Mouse (Mus musculus) stomach, embryonic 15.5 days (tissue): ENCODE measurements around the gene Gm20388. TPM values are rescaled to one million over a fixed set of nuclear protein-coding genes. Genes with fewer than 3 reads are reported as not detected.

Source experiments
- ATAC-seq: fragments of 200-750 bp; cut with Nextera tagmentation; 2 replicates; pipeline ENCODE4 v1.8.0; 2017; ENCODE audit warnings: low read depth, moderate number of reproducible peaks, moderate TSS enrichment; ENCODE audit not compliant: insufficient read depth, low FRiP score
- H3K27ac ChIP-seq: fragments of 300-500 bp; sonication (generic); 2 replicates; pipeline ENCODE4 v1.5.1; 2015; ENCODE audit warnings: mild to moderate bottlenecking, inconsistent platforms
- H3K27me3 ChIP-seq: fragments of 300-500 bp; sonication (generic); replicated peaks from 2 replicates; pipeline ENCODE4 v1.6.1; 2015; ENCODE audit warnings: inconsistent platforms
- H3K36me3 ChIP-seq: fragments of 300-500 bp; sonication (generic); 2 replicates; pipeline ENCODE4 v1.6.1; 2015; ENCODE audit warnings: inconsistent platforms
- H3K4me1 ChIP-seq: fragments of 300-500 bp; sonication (generic); 2 replicates; pipeline ENCODE4 v1.6.1; 2015; ENCODE audit warnings: inconsistent platforms
- H3K4me2 ChIP-seq: fragments of 300-500 bp; sonication (generic); 2 replicates; pipeline ENCODE4 v1.6.1; 2015; ENCODE audit warnings: mild to moderate bottlenecking, inconsistent platforms
- H3K4me3 ChIP-seq: fragments of 300-500 bp; sonication (generic); replicated peaks from 2 replicates; pipeline ENCODE4 v1.5.1; 2015; ENCODE audit warnings: inconsistent platforms
- H3K9ac ChIP-seq: fragments of 300-500 bp; sonication (generic); 2 replicates; pipeline ENCODE4 v1.6.1; 2015; ENCODE audit warnings: inconsistent platforms
- H3K9me3 ChIP-seq: fragments of 300-500 bp; sonication (generic); 2 replicates; pipeline ENCODE4 v1.6.1; 2016; ENCODE audit warnings: inconsistent platforms
- WGBS: fragments of 180-500 bp; shearing (Covaris S2); methylation state at CpG from one replicate; pipeline ENCODE4 v1.1.7; 2015; 5-methylcytosine and 5-hydroxymethylcytosine counted together
- polyA plus RNA-seq: library from polyadenylated mRNA; unstranded; fragments of >200 nt; fragmentation: Nextera tagmentation; extraction: Ambion mirVana; gene quantifications from 2 replicates; pipeline ENCODE4 v1.2.1, GENCODE M21; 2015

Gm20388 gene
- polyA plus RNA-seq, 1 experiment from 2014 or later = not detected

DNA sequence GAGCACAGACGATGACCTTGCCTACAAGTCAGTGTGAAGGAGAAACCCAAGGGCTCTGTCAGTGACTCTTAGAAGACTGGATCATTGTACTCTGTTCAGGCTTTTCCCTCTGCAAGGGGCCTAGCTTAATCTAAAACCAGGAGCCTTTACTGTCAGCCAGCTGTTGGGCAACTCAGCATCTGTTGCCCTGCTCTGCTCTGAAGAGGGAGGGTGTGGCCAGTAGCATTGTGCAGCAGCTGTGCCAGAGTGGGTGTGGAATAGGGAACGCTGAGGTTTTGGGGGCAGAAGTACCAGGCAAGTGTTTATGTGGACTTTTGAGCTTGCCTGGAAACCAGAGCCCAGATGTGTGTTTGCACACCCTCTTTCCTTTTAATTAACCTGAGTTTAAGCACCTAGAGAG, 2111.1 kb downstream of the Gm20388 start:
- ATAC-seq = no peak
- H3K4me2 ChIP-seq = no peak overlapping the region
- no peak overlapping the region for H3K27ac ChIP-seq

GRCm38 (mm10) chr8:122022274-122022673, 2111.6 kb downstream of the Gm20388 start:
- no peak overlapping the region for H3K4me2 ChIP-seq
- no peak for ATAC-seq
- peaks cover 17% of the 10 kb centered on the region for H3K36me3 ChIP-seq
- H3K9ac ChIP-seq = no peak overlapping the region
- no peak overlapping the region for H3K4me3 ChIP-seq
- 80% methylated on average over 6 of the region's 6 CpGs for WGBS
- no peaks in the 10 kb centered on the region for H3K27me3 ChIP-seq
- H3K4me1 ChIP-seq = no peaks in the 10 kb centered on the region; the same call in 1 of the 2 replicates
- no peaks in the 10 kb centered on the region for H3K9me3 ChIP-seq
- H3K27ac ChIP-seq = no peak overlapping the region

More for the DNA sequence above, 2111.1 kb downstream of the Gm20388 start:
- no peak overlapping the region for H3K4me3 ChIP-seq
- no peak overlapping the region for H3K9ac ChIP-seq
- no peaks in the 10 kb centered on the region for H3K9me3 ChIP-seq
- H3K27me3 ChIP-seq = no peaks in the 10 kb centered on the region
- H3K36me3 ChIP-seq = peaks cover 17% of the 10 kb centered on the region
- no peaks in the 10 kb centered on the region; the same call in 1 of the 2 replicates for H3K4me1 ChIP-seq
- WGBS = 76% methylated on average over 2 of the region's 2 CpGs

- WGBS = 85% methylated on average over 4 of the region's 4 CpGs
- H3K36me3 ChIP-seq = peaks cover 17% of the 10 kb centered on the region
- ATAC-seq = no peak
Measured at GRCm38 (mm10) chr8:122022705-122023104, 2112.1 kb downstream of the Gm20388 start.

DNA sequence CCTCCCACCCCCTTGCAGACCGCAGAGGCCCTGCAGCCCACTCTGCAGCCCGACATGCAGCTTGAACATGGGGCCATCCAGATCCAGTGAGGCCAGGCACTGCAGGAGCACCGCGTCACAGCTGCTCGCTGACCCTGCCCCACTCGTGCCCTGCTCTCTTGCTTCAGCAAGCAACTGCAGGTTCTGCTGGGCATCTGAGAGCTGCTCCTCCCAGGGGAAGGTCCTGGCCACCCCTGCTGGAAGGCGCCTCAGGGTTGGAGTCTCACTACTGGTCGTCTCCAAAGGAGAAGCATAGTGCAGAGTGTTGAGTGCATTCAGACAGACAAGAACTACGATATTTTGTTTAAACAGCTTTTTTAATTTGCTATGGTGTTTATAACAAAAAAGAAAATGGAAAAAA, 2114.9 kb downstream of the Gm20388 start:
- H3K4me2 ChIP-seq = no peak overlapping the region
- no peaks in the 10 kb centered on the region for H3K27me3 ChIP-seq
- no peaks in the 10 kb centered on the region for H3K9me3 ChIP-seq
- 93% methylated on average over 9 of the region's 9 CpGs for WGBS
- ATAC-seq = no peak
- H3K9ac ChIP-seq = no peak overlapping the region
- H3K4me1 ChIP-seq = no peaks in the 10 kb centered on the region; the same call in 1 of the 2 replicates
- H3K36me3 ChIP-seq = peaks cover 17% of the 10 kb centered on the region
- no peak overlapping the region for H3K27ac ChIP-seq
- no peak overlapping the region for H3K4me3 ChIP-seq

More at GRCm38 (mm10) chr8:122022705-122023104, 2112.1 kb downstream of the Gm20388 start:
- Histone ChIP-seq H3K4me3 (no peak overlapping the region), H3K9ac (no peak overlapping the region), H3K27ac (no peak overlapping the region), H3K27me3 (no peaks in the 10 kb centered on the region), H3K4me1 (no peaks in the 10 kb centered on the region; the same call in 1 of the 2 replicates), H3K4me2 (no peak overlapping the region), H3K9me3 (no peaks in the 10 kb centered on the region)

DNA sequence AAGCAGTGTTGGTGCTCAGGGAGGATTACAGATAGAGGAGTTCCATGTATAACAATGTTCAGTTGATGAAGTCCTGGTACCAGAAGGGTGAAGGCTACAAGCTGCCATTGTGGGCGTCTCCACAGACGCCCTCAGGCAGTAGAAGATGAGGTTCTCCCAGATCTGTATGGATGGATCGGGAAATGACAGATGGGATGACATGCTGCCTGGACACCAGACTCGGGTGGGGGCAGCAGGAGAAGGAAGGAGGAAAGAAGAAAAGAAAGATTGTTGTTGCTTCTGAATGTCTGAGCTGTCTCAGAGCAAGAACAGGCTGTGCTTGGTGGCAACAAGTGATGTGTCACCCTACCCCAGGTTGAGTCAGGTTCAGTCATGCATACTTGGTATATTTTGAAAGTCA, 2117.5 kb downstream of the Gm20388 start:
- Histone ChIP-seq H3K4me2 (no peak overlapping the region), H3K27ac (no peak overlapping the region), H3K4me1 (peaks cover 4% of the 10 kb centered on the region; the same call in 1 of the 2 replicates), H3K4me3 (no peak overlapping the region), H3K36me3 (peaks cover 14% of the 10 kb centered on the region), H3K9me3 (no peaks in the 10 kb centered on the region), H3K27me3 (no peaks in the 10 kb centered on the region), H3K9ac (no peak overlapping the region)
- ATAC-seq = no peak
- WGBS = 72% methylated on average over 4 of the region's 4 CpGs

GRCm38 (mm10) chr8:122030965-122031364, 2120.3 kb downstream of the Gm20388 start:
- Histone ChIP-seq H3K9me3 (no peaks in the 10 kb centered on the region), H3K27me3 (no peaks in the 10 kb centered on the region), H3K36me3 (peaks cover 4% of the 10 kb centered on the region; the same call in 1 of the 2 replicates), H3K9ac (no peak overlapping the region), H3K4me1 (peaks cover 4% of the 10 kb centered on the region; the same call in 1 of the 2 replicates), H3K4me3 (no peak overlapping the region), H3K4me2 (no peak overlapping the region), H3K27ac (no peak overlapping the region)
- no peak for ATAC-seq
- 62% methylated on average over 7 of the region's 7 CpGs for WGBS

DNA sequence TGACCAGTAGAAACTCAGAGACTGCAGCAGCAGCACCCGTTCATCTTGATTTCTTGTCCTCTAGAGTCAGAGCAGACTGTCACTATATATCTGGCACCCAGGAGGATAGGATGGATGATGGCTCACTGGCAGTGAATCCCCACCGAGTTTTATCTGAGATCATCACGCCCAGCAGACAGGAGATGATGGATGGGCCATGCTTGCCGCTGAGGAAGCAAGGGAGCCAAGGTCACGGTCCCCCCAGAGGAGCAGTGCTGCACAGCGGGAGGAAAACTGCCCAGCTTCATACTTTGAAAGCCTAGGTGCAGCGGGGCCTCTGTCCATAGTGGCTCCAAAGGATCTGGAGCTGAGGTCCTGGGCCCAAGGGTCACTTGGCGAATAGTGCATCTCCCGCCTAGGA, 2122.1 kb downstream of the Gm20388 start:
- WGBS = 26% methylated on average over 9 of the region's 9 CpGs
- Histone ChIP-seq H3K4me1 (peaks cover 4% of the 10 kb centered on the region; the same call in 1 of the 2 replicates), H3K4me3 (no peak overlapping the region), H3K36me3 (no peaks in the 10 kb centered on the region), H3K27ac (no peak overlapping the region), H3K27me3 (no peaks in the 10 kb centered on the region), H3K4me2 (no peak overlapping the region), H3K9ac (no peak overlapping the region), H3K9me3 (no peaks in the 10 kb centered on the region)
- ATAC-seq = no peak

- H3K4me3 ChIP-seq = no peak overlapping the region
- no peak overlapping the region for H3K27ac ChIP-seq
- H3K27me3 ChIP-seq = no peaks in the 10 kb centered on the region
- no peak overlapping the region for H3K9ac ChIP-seq
- no peak overlapping the region for H3K4me2 ChIP-seq
- peaks cover 4% of the 10 kb centered on the region; the same call in 1 of the 2 replicates for H3K4me1 ChIP-seq
- 60% methylated on average over 7 of the region's 7 CpGs for WGBS
- no peaks in the 10 kb centered on the region for H3K36me3 ChIP-seq
- H3K9me3 ChIP-seq = no peaks in the 10 kb centered on the region
- no peak for ATAC-seq
Measured at GRCm38 (mm10) chr8:122035543-122035942, 2124.9 kb downstream of the Gm20388 start.

- Histone ChIP-seq H3K36me3 (no peaks in the 10 kb centered on the region), H3K9me3 (no peaks in the 10 kb centered on the region), H3K27me3 (no peaks in the 10 kb centered on the region), H3K27ac (no peak overlapping the region), H3K4me3 (no peak overlapping the region), H3K4me2 (no peak overlapping the region), H3K9ac (no peak overlapping the region), H3K4me1 (peaks cover 4% of the 10 kb centered on the region; the same call in 1 of the 2 replicates)
- no peak for ATAC-seq
- WGBS = 73% methylated on average over 6 of the region's 6 CpGs
Measured at GRCm38 (mm10) chr8:122036325-122036724, 2125.7 kb downstream of the Gm20388 start.

DNA sequence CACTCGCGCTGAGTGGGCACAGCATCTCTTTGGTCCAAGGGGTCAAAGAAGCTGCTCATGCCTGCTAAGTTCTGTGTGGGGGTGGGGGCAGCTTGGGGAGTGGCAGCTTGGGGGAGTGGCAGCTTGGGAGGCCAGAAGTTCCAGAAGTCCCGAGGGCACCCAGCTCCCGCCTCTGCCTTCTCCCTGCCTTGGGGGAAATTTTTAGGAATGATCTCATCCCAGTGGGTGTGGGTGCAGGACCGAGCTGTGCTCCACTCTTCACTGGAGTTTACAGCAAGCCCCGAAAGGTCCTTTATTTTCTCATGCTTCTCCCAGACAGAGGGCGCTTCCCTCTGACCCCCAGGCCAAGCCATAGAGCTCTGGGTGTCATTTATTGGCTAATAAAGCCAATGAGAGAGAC, 2126.6 kb downstream of the Gm20388 start:
- Histone ChIP-seq H3K9ac (no peak overlapping the region), H3K27ac (no peak overlapping the region), H3K4me2 (no peak overlapping the region), H3K27me3 (no peaks in the 10 kb centered on the region), H3K36me3 (no peaks in the 10 kb centered on the region), H3K4me1 (peaks cover 4% of the 10 kb centered on the region; the same call in 1 of the 2 replicates), H3K4me3 (no peak overlapping the region), H3K9me3 (no peaks in the 10 kb centered on the region)
- ATAC-seq = no peak
- WGBS = 70% methylated on average over 7 of the region's 7 CpGs

DNA sequence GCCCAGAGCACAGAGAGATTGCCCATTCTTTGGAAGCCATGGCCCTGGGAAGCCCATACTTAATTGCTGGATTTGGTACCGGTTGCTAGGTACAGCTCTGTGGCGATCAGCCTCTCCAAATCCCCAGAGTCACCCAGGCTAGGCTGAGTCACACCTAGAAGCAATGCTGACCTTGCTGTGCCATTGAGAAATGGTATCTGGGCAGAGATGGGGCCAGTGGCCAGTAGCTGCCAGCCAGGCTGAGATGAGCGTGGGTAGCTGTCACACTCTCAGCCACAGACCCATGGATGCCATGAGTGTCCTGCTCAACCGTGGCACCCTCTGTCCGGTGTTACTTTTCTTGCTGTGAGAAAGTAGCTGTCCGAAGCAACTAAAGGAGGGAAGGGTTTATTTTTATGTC, 2127.4 kb downstream of the Gm20388 start:
- H3K4me2 ChIP-seq = no peak overlapping the region
- H3K4me3 ChIP-seq = no peak overlapping the region
- H3K27ac ChIP-seq = no peak overlapping the region
- H3K9me3 ChIP-seq = no peaks in the 10 kb centered on the region
- no peaks in the 10 kb centered on the region for H3K4me1 ChIP-seq
- H3K36me3 ChIP-seq = no peaks in the 10 kb centered on the region
- H3K9ac ChIP-seq = no peak overlapping the region
- no peak for ATAC-seq
- WGBS = 85% methylated on average over 6 of the region's 6 CpGs
- no peaks in the 10 kb centered on the region for H3K27me3 ChIP-seq

DNA sequence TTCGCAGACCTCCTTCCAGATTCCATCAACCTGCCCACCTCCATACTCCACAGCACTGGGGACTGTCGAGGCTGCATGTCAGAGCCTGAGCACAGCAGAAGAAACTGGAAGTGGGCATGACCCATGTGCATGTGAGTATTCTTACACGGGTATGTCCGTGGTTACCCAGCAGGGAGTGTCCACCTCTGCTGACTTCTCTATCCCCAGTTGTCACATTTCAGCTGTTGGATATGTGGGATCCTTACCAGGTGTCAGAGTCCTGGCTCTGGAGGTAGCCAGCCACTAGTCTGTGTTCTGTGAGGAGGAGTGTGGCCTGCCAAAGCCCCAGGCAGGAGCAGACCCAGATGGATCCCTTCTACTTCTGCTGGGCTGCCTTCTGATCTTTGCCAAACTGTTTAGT, 2128.8 kb downstream of the Gm20388 start:
- H3K4me2 ChIP-seq = no peak overlapping the region
- H3K9me3 ChIP-seq = no peaks in the 10 kb centered on the region
- no peak overlapping the region for H3K9ac ChIP-seq
- ATAC-seq = no peak
- H3K27ac ChIP-seq = no peak overlapping the region
- 65% methylated on average over 4 of the region's 4 CpGs for whole genome bisulfite sequencing
- no peaks in the 10 kb centered on the region for H3K27me3 ChIP-seq
- no peak overlapping the region for H3K4me3 ChIP-seq
- H3K4me1 ChIP-seq = 0 out of 2 replicates have a peak, but pooled peaks cover 3% of the 10 kb centered on the region
- H3K36me3 ChIP-seq = no peaks in the 10 kb centered on the region
